24 mouse cellular contexts compared by ENCODE assay signal in the genomic region with DNA sequence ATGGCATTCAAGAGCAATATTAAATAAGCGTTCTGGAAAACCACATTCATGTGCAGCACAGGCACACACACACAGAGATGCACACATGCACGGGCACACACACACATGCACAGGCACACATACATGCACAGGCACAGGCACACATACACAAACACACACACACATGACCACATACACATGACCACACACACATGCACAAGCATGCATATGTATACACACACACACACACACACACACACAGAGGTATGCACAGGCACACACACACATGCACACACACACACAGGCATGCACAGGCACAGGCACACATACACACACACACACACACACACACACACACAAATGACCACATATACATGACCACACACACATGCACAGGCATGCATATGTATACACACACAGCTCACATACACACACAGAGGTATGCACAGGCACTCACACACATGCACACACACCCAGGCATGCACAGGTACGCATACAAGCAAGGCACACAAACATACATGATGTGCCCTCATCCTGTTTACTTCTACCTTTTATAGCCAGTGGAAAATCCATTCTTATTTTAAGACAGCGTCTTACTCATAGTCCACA.
DNase-seq lines count a peak whose midpoint lies in the region; ATAC-seq and TF ChIP-seq lines count a peak whose summit lies in the region.
"Had no signal": no experiment of that assay in that cellular context is flagged by ENCODE, and none has a peak within 500 bp of the region (broad histone marks: within the 10 kb centered on the region; RNA-seq: fewer than 3 reads in every experiment).

No protein-coding gene starts in this region.

- H3K9me3 ChIP-seq in embryonic facial prominence, embryonic 12.5 days = no peaks in the 10 kb centered on the region
- H3K9me3 ChIP-seq in embryonic facial prominence, embryonic 10.5 days = no peaks in the 10 kb centered on the region
- no peaks in the 10 kb centered on the region for H3K9me3 ChIP-seq in hindbrain, embryonic 15.5 days
- no peaks in the 10 kb centered on the region for H3K9me3 ChIP-seq in hindbrain, postnatal 0 days (ENCODE audit: low read length)
- H3K9me3 ChIP-seq in midbrain, embryonic 16.5 days (replicated peaks; ENCODE audit: control insufficient read depth, low read length, poor library complexity, severe bottlenecking) = no peaks in the 10 kb centered on the region
- H3K9me3 ChIP-seq in midbrain, postnatal 0 days (ENCODE audit: low read length) = no peaks in the 10 kb centered on the region
- H3K9me3 ChIP-seq: liver, embryonic 13.5 days; stomach, embryonic 15.5 days had no signal

- no peak overlapping the region for H3K27ac ChIP-seq in embryonic facial prominence, embryonic 12.5 days
- H3K27ac ChIP-seq in embryonic facial prominence, embryonic 10.5 days (replicated peaks) = no peak overlapping the region
- H3K27ac ChIP-seq in hindbrain, embryonic 15.5 days (replicated peaks) = 0 out of 2 replicates have a peak overlapping the region, but pooled peaks have one; percentile 1
- H3K27ac ChIP-seq in hindbrain, postnatal 0 days = no peak overlapping the region
- no peak overlapping the region for H3K27ac ChIP-seq in midbrain, embryonic 16.5 days (ENCODE audit: low read length)
- no peak overlapping the region for H3K27ac ChIP-seq in midbrain, postnatal 0 days (ENCODE audit: low read depth, low read length)
- H3K27ac ChIP-seq: liver, embryonic 13.5 days; stomach, embryonic 15.5 days had no signal

- no peaks in the 10 kb centered on the region for H3K36me3 ChIP-seq in embryonic facial prominence, embryonic 12.5 days
- H3K36me3 ChIP-seq in embryonic facial prominence, embryonic 10.5 days (replicated peaks) = 0 out of 2 replicates have a peak, but pooled peaks cover 8% of the 10 kb centered on the region
- H3K36me3 ChIP-seq in hindbrain, embryonic 15.5 days = no peaks in the 10 kb centered on the region
- H3K36me3 ChIP-seq in hindbrain, postnatal 0 days (ENCODE audit: insufficient read depth, low read length) = no peaks in the 10 kb centered on the region
- no peaks in the 10 kb centered on the region for H3K36me3 ChIP-seq in midbrain, embryonic 16.5 days (ENCODE audit: control insufficient read depth, insufficient read depth, low read length)
- no peaks in the 10 kb centered on the region for H3K36me3 ChIP-seq in midbrain, postnatal 0 days (ENCODE audit: insufficient read depth, low read length)
- H3K36me3 ChIP-seq: liver, embryonic 13.5 days; stomach, embryonic 15.5 days had no signal

- 0 out of 2 replicates have a peak, but pooled peaks have one; percentile 28 for ATAC-seq in embryonic facial prominence, embryonic 12.5 days (ENCODE audit: insufficient number of reproducible peaks, insufficient read depth, low FRiP score, low TSS enrichment)
- peak; percentile 73 for ATAC-seq in hindbrain, embryonic 15.5 days (ENCODE audit: low FRiP score, low read depth)
- ATAC-seq in hindbrain, postnatal 0 days = no peak
- ATAC-seq in midbrain, embryonic 16.5 days = peak; percentile 62
- no peak for ATAC-seq in midbrain, postnatal 0 days (ENCODE audit: low FRiP score)
- ATAC-seq: activated CD4-positive, CD25-positive, alpha-beta regulatory T cell, adult 4 months; intestine, embryonic 16.5 days had no signal

- H3K4me2 ChIP-seq in embryonic facial prominence, embryonic 12.5 days (replicated peaks) = no peak overlapping the region
- no peak overlapping the region for H3K4me2 ChIP-seq in hindbrain, embryonic 15.5 days
- H3K4me2 ChIP-seq in hindbrain, postnatal 0 days (ENCODE audit: low read depth, low read length) = no peak overlapping the region
- no peak overlapping the region for H3K4me2 ChIP-seq in midbrain, embryonic 16.5 days (ENCODE audit: low read length)
- no peak overlapping the region for H3K4me2 ChIP-seq in midbrain, postnatal 0 days (ENCODE audit: low read depth, low read length, poor library complexity, severe bottlenecking)
- H3K4me2 ChIP-seq: heart, embryonic 11.5 days; liver, embryonic 13.5 days; stomach, embryonic 15.5 days had no signal

- H3K4me1 ChIP-seq in embryonic facial prominence, embryonic 12.5 days = peaks cover 4% of the 10 kb centered on the region; the same call in 1 of the 2 replicates
- H3K4me1 ChIP-seq in embryonic facial prominence, embryonic 10.5 days = peaks cover 4% of the 10 kb centered on the region; the same call in 1 of the 2 replicates
- no peaks in the 10 kb centered on the region for H3K4me1 ChIP-seq in hindbrain, embryonic 15.5 days (replicated peaks)
- H3K4me1 ChIP-seq in hindbrain, postnatal 0 days (ENCODE audit: insufficient read depth, low read length) = no peaks in the 10 kb centered on the region
- 0 out of 2 replicates have a peak, but pooled peaks cover 4% of the 10 kb centered on the region for H3K4me1 ChIP-seq in midbrain, embryonic 16.5 days (ENCODE audit: control insufficient read depth, insufficient read depth, low read length)
- H3K4me1 ChIP-seq in midbrain, postnatal 0 days (ENCODE audit: insufficient read depth, low read length) = no peaks in the 10 kb centered on the region
- H3K4me1 ChIP-seq: liver, embryonic 13.5 days; stomach, embryonic 15.5 days had no signal

- 90% methylated on average over 4 of the region's 4 CpGs for WGBS in embryonic facial prominence, embryonic 12.5 days
- 92% methylated on average over 4 of the region's 4 CpGs for WGBS in embryonic facial prominence, embryonic 10.5 days
- 88% methylated on average over 4 of the region's 4 CpGs for WGBS in hindbrain, embryonic 15.5 days
- 98% methylated on average over 4 of the region's 4 CpGs for WGBS in hindbrain, postnatal 0 days
- WGBS in midbrain, embryonic 16.5 days = 93% methylated on average over 4 of the region's 4 CpGs
- 94% methylated on average over 4 of the region's 4 CpGs for WGBS in midbrain, postnatal 0 days

- H3K9ac ChIP-seq in embryonic facial prominence, embryonic 12.5 days = no peak overlapping the region
- H3K9ac ChIP-seq in hindbrain, embryonic 15.5 days = no peak overlapping the region
- no peak overlapping the region for H3K9ac ChIP-seq in hindbrain, postnatal 0 days (replicated peaks; ENCODE audit: low read length)
- H3K9ac ChIP-seq in midbrain, embryonic 16.5 days (ENCODE audit: low read depth, low read length) = no peak overlapping the region
- no peak overlapping the region for H3K9ac ChIP-seq in midbrain, postnatal 0 days (replicated peaks; ENCODE audit: low read length, poor library complexity, severe bottlenecking)
- H3K9ac ChIP-seq: liver, embryonic 13.5 days; stomach, embryonic 15.5 days had no signal

- no peak for DNase-seq in embryonic facial prominence, embryonic 10.5 days (ENCODE audit: low spot score)
- no peak for DNase-seq in hindbrain, postnatal 0 days (ENCODE audit: low spot score)
- DNase-seq in midbrain, postnatal 0 days (ENCODE audit: low spot score) = no peak
- DNase-seq in urinary bladder, postnatal 14 days (ENCODE audit: low spot score) = no peak
- no peak for DNase-seq in ovary, postnatal 10 days (ENCODE audit: low spot score)
- DNase-seq: adrenal gland, adult 8-10 months; cerebellum, adult 18-20 months; cerebellum, postnatal 14 days; gastrocnemius, postnatal 10 days; kidney, adult 9 months; kidney, postnatal 25 days; layer of hippocampus, postnatal 36 days; liver, embryonic 13.5 days; lung, adult 2 months; lung, postnatal 14 days; thymus, adult 2 months; thymus, postnatal 4 days had no signal

- H3K27me3 ChIP-seq in embryonic facial prominence, embryonic 12.5 days = no peaks in the 10 kb centered on the region
- no peaks in the 10 kb centered on the region for H3K27me3 ChIP-seq in embryonic facial prominence, embryonic 10.5 days (replicated peaks; ENCODE audit: low read depth, poor library complexity, severe bottlenecking)
- H3K27me3 ChIP-seq in hindbrain, embryonic 15.5 days = no peaks in the 10 kb centered on the region
- no peaks in the 10 kb centered on the region for H3K27me3 ChIP-seq in hindbrain, postnatal 0 days (ENCODE audit: insufficient read depth, low read length)
- no peaks in the 10 kb centered on the region for H3K27me3 ChIP-seq in midbrain, embryonic 16.5 days (ENCODE audit: control insufficient read depth, insufficient read depth, low read depth, low read length)
- no peaks in the 10 kb centered on the region for H3K27me3 ChIP-seq in midbrain, postnatal 0 days (ENCODE audit: insufficient read depth, low read length)
- H3K27me3 ChIP-seq: liver, embryonic 13.5 days; stomach, embryonic 15.5 days had no signal

- no peak overlapping the region for H3K4me3 ChIP-seq in embryonic facial prominence, embryonic 12.5 days
- no peak overlapping the region for H3K4me3 ChIP-seq in embryonic facial prominence, embryonic 10.5 days
- no peak overlapping the region for H3K4me3 ChIP-seq in hindbrain, embryonic 15.5 days
- no peak overlapping the region for H3K4me3 ChIP-seq in hindbrain, postnatal 0 days (ENCODE audit: low read length)
- no peak overlapping the region for H3K4me3 ChIP-seq in midbrain, embryonic 16.5 days (ENCODE audit: low read depth, low read length)
- no peak overlapping the region for H3K4me3 ChIP-seq in midbrain, postnatal 0 days (ENCODE audit: low read depth, low read length)
- H3K4me3 ChIP-seq: liver, embryonic 13.5 days; stomach, embryonic 15.5 days had no signal

- TF ChIP-seq CTCF in hindbrain, postnatal 0 days (IDR thresholded peaks at IDR 0.05; ENCODE audit: low read depth) = no peak
- no peak for TF ChIP-seq CTCF in midbrain, postnatal 0 days (IDR thresholded peaks at IDR 0.05)

Comparison
In these comparisons a context has a peak if more than half of its experiments do, and no peak if none do; other contexts are left out.
1. ATAC-seq: peak in embryonic facial prominence, embryonic 12.5 days (single experiment), hindbrain, embryonic 15.5 days (single experiment) and midbrain, embryonic 16.5 days (single experiment); none in hindbrain, postnatal 0 days (single experiment) and midbrain, postnatal 0 days (single experiment).